Mouse (Mus musculus) kidney, postnatal 0 days (tissue): ENCODE results near the gene Rasgef1b. TPM values are rescaled to one million over a fixed set of nuclear protein-coding genes. Genes with fewer than 3 reads are reported as not detected.

ENCODE experiments used
- ATAC-seq: fragments of 200-750 bp; cut with Nextera tagmentation; replicated peaks from 2 replicates; pipeline ENCODE4 v1.8.0; 2017; ENCODE audit warnings: low read depth, moderate number of reproducible peaks, moderate TSS enrichment, moderate library complexity; ENCODE audit not compliant: low FRiP score
- DNase-seq: peaks from one replicate; pipeline ENCODE4 v3.0.0-alpha.2; 2016; ENCODE audit warnings: low spot score
- H3K27ac ChIP-seq: fragments of 300-500 bp; sonication (generic); 2 replicates; pipeline ENCODE4 v1.5.1; 2014; ENCODE audit warnings: mild to moderate bottlenecking
- H3K27me3 ChIP-seq: fragments of 300-500 bp; sonication (generic); 2 replicates; pipeline ENCODE4 v1.6.1; 2014; ENCODE audit warnings: low read length, mixed read lengths; ENCODE audit not compliant: insufficient read depth
- H3K36me3 ChIP-seq: fragments of 300-500 bp; sonication (generic); 2 replicates; pipeline ENCODE4 v1.6.1; 2014; ENCODE audit warnings: low read length, mixed read lengths; ENCODE audit not compliant: insufficient read depth
- H3K4me1 ChIP-seq: fragments of 300-500 bp; sonication (generic); replicated peaks from 2 replicates; pipeline ENCODE4 v1.6.1; 2014; ENCODE audit warnings: antibody characterized with exemption, low read length, mixed read lengths; ENCODE audit not compliant: insufficient read depth
- H3K4me2 ChIP-seq: fragments of 300-500 bp; sonication (generic); 2 replicates; pipeline ENCODE4 v1.6.1; 2014; ENCODE audit warnings: mild to moderate bottlenecking, low read length, moderate library complexity, mixed read lengths
- H3K4me3 ChIP-seq: fragments of 300-500 bp; sonication (generic); replicated peaks from 2 replicates; pipeline ENCODE4 v1.5.1; 2014; ENCODE audit warnings: low read depth, low read length
- H3K9ac ChIP-seq: fragments of 300-500 bp; sonication (generic); 2 replicates; pipeline ENCODE4 v1.6.1; 2014; ENCODE audit warnings: low read depth, low read length
- H3K9me3 ChIP-seq: fragments of 300-500 bp; sonication (generic); replicated peaks from 2 replicates; pipeline ENCODE4 v1.6.1; 2016; ENCODE audit warnings: low read length, inconsistent platforms, mixed read lengths
- CTCF ChIP-seq: IDR thresholded peaks from 2 replicates; pipeline ENCODE4 v1.5.1; 2016; ENCODE audit warnings: antibody characterized with exemption, low read depth, mild to moderate bottlenecking, moderate library complexity
- WGBS: fragments of 180-500 bp; shearing (Covaris S2); extraction: QIAGEN DNeasy Blood & Tissue Kit; methylation state at CpG from one replicate; pipeline ENCODE4 v1.1.7; 2014; 5-methylcytosine and 5-hydroxymethylcytosine counted together
- polyA plus RNA-seq: library from polyadenylated mRNA; unstranded; fragments of >200 nt; fragmentation: Nextera tagmentation; extraction: Ambion mirVana; gene quantifications from 2 replicates; pipeline ENCODE4 v1.2.1, GENCODE M21; 2015

Gene Rasgef1b
- polyA plus RNA-seq, 1 experiment from 2014 or later: 7.3 TPM

DNA sequence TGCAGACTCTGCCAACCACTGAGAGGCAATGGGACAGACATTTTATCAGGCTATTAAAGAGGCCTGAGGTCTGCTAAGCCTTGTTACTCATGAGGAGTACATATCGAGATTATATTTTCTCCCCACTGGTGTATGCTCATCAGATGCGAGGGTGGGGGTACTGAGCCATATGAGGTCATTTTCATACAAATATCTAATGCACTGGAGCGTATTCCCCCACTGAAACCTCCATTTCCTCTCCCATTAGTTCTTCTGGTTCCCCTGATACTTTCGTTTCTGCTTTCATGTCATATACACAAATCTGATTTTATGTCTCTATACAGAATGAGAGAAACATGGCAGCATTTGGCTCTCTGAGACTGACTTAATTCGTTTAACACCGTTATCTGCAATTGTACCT lies 314.6 kb downstream of the Rasgef1b start:
- Histone ChIP-seq H3K9me3 (no peaks in the 10 kb centered on the region), H3K4me2 (no peak overlapping the region), H3K4me1 (no peaks in the 10 kb centered on the region), H3K27me3 (no peaks in the 10 kb centered on the region), H3K9ac (no peak overlapping the region), H3K4me3 (no peak overlapping the region), H3K27ac (no peak overlapping the region), H3K36me3 (no peaks in the 10 kb centered on the region)
- 91% methylated on average over 6 of the region's 6 CpGs for WGBS
- no peak for TF ChIP-seq CTCF
- DNase-seq (no peak), ATAC-seq (no peak)

GRCm38 (mm10) chr5:99413851-99414250 lies 315.0 kb downstream of the Rasgef1b start:
- H3K36me3 ChIP-seq: no peaks in the 10 kb centered on the region
- H3K9ac ChIP-seq: no peak overlapping the region
- H3K27me3 ChIP-seq: no peaks in the 10 kb centered on the region
- no peak overlapping the region for H3K4me3 ChIP-seq
- H3K9me3 ChIP-seq: no peaks in the 10 kb centered on the region
- DNase-seq: no peak
- no peaks in the 10 kb centered on the region for H3K4me1 ChIP-seq
- ATAC-seq: no peak
- no peak overlapping the region for H3K27ac ChIP-seq
- WGBS: 74% methylated on average over 1 of the region's 1 CpGs
- TF ChIP-seq CTCF: no peak
- H3K4me2 ChIP-seq: no peak overlapping the region

GRCm38 (mm10) chr5:99413391-99413790 lies 315.5 kb downstream of the Rasgef1b start:
- Histone ChIP-seq H3K4me1 (no peaks in the 10 kb centered on the region), H3K9me3 (no peaks in the 10 kb centered on the region), H3K27ac (no peak overlapping the region), H3K36me3 (no peaks in the 10 kb centered on the region), H3K4me3 (no peak overlapping the region), H3K27me3 (no peaks in the 10 kb centered on the region), H3K4me2 (no peak overlapping the region), H3K9ac (no peak overlapping the region)
- no peak for ATAC-seq
- no peak for TF ChIP-seq CTCF
- 88% methylated on average over 9 of the region's 9 CpGs for WGBS
- DNase-seq: no peak

- no peak overlapping the region for H3K4me3 ChIP-seq
- H3K36me3 ChIP-seq: no peaks in the 10 kb centered on the region
- H3K27ac ChIP-seq: no peak overlapping the region
- H3K9ac ChIP-seq: no peak overlapping the region
- no peaks in the 10 kb centered on the region for H3K4me1 ChIP-seq
- WGBS: 86% methylated on average over 11 of the region's 11 CpGs
- H3K27me3 ChIP-seq: no peaks in the 10 kb centered on the region
- TF ChIP-seq CTCF: no peak
- DNase-seq (no peak), ATAC-seq (no peak)
- H3K4me2 ChIP-seq: no peak overlapping the region
- no peaks in the 10 kb centered on the region for H3K9me3 ChIP-seq
Measured at GRCm38 (mm10) chr5:99404403-99405170, 324.3 kb downstream of the Rasgef1b start.

DNA sequence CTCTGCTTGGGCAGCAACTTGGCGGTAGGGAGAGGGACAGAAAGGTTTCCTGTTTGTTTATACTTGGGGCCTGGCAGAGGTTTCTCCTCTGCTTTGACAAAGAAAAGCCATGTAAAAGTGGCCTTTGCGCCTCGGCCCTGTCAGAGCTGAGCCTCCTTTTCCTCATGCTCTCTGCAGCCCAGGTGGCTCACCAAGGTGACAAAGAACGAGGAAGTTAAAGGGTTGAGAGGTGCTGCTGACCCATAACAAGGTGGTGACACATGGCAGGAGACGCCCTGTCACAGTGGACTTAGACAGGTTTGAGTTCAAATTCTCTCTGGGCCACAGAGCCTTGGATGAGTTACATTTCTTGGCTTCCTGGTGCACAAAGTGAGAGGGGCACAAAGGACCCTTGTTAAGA lies 325.5 kb downstream of the Rasgef1b start:
- no peaks in the 10 kb centered on the region for H3K27me3 ChIP-seq
- no peak overlapping the region for H3K4me2 ChIP-seq
- H3K36me3 ChIP-seq: no peaks in the 10 kb centered on the region
- TF ChIP-seq CTCF: no peak
- DNase-seq: no peak
- WGBS: 61% methylated on average over 5 of the region's 5 CpGs
- no peak overlapping the region for H3K27ac ChIP-seq
- H3K9me3 ChIP-seq: no peaks in the 10 kb centered on the region
- no peak for ATAC-seq
- no peak overlapping the region for H3K4me3 ChIP-seq
- no peaks in the 10 kb centered on the region for H3K4me1 ChIP-seq
- no peak overlapping the region for H3K9ac ChIP-seq

DNA sequence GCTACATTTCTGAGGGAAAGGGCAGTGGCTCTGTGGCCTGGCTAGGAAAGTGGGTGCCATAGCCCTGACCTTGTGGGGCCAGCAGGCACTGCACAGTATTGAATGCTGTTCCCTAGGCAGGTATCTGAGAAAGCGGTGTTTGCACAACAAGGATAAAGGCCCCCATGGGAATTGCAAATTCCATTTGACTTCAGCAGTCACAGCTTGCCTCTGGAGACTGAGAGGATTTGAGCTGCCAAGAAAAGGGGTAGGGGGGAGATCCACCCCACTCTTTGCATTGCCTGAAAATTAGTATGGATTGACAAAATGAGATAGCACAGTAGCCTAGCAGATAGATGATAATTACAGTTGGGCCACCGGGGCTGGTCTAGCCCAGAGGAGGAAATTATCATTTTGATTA lies 326.1 kb downstream of the Rasgef1b start:
- Histone ChIP-seq H3K4me1 (0 out of 2 replicates have a peak, but pooled peaks cover 4% of the 10 kb centered on the region), H3K27ac (no peak overlapping the region), H3K9ac (no peak overlapping the region), H3K9me3 (no peaks in the 10 kb centered on the region), H3K4me2 (no peak overlapping the region), H3K27me3 (no peaks in the 10 kb centered on the region), H3K4me3 (no peak overlapping the region), H3K36me3 (no peaks in the 10 kb centered on the region)
- no peak for TF ChIP-seq CTCF
- ATAC-seq (no peak), DNase-seq (no peak)
- WGBS: 51% methylated on average over 2 of the region's 2 CpGs

DNA sequence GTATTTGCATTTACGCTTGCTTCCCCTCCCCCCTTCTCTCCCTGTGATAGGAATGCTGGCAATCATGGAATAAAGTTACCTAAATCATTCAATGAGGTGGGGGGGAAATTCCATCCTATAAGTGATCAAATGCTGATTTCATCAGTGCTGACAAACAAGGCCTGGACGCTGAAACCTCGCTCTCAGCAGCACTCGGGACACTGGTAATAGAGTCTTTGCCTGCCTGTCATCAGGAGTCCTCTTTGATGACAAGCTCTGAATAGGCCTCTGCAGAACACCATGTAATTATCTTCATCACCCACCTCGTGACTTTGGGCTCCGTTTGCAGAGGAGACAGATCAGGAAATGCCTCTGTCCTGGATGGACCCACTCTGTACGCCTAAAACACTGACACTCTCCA lies 326.6 kb downstream of the Rasgef1b start:
- TF ChIP-seq CTCF: no peak
- DNase-seq (no peak), ATAC-seq (no peak)
- Histone ChIP-seq H3K27me3 (no peaks in the 10 kb centered on the region), H3K4me3 (no peak overlapping the region), H3K4me1 (0 out of 2 replicates have a peak, but pooled peaks cover 4% of the 10 kb centered on the region), H3K36me3 (no peaks in the 10 kb centered on the region), H3K9ac (no peak overlapping the region), H3K27ac (no peak overlapping the region), H3K9me3 (no peaks in the 10 kb centered on the region), H3K4me2 (no peak overlapping the region)
- 56% methylated on average over 7 of the region's 7 CpGs for WGBS
